Mouse (Mus musculus) A20 (cell line): ENCODE measurements around the gene Ttc6.

Experiments used
- DNase-seq: peaks from one replicate; pipeline ENCODE4 v3.0.0-alpha.2; 2011; ENCODE audit warnings: low read depth, low spot score

Ttc6 gene

GRCm38 (mm10) chr12:57563909-57564308, at the start of gene Ttc6:
TSS of gene Ttc6 (plus strand) at chr12:57564113.
- no peak for DNase-seq

DNA sequence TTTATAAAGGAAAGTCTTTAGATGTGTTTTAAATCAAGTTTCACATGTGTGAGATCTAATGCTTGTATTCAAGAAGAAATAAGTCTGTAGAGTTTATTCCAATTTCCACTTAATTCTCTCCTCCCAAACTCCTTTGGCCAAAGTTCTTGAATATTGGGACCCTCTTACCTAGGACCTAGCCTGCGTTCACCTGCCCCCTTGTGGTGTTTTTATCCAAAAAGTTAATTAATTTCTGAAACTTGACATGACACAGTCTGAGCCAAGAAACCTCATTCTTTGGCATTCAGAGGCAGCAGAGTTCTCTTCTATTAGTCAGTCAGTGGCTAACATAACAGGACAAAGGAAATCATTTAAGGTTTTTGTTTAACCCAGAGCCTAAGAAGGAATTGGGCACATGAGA, 49.4 kb upstream of the Ttc6 start:
- DNase-seq: no peak

GRCm38 (mm10) chr12:57515702-57516377, 48.1 kb upstream of the Ttc6 start:
- DNase-seq: no peak

DNA sequence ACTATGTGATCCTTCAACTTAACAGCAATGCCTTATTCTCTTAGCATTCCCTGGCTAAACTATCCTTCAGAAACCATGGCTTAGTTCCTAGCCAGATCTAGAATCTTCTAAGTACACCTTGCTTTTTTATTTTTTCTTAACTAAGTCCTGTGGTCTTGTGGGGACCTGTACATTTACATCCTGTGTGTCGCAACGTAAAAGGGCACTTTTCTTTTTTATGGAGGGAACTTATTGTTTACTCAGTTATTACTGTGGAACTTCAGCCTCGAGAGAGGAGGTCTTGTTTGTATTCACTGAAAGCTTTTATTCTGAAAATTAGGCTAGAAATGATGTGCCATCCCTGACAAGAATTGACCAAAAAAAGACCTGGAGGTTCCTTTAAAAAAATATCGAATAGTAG, 35.6 kb upstream of the Ttc6 start:
- DNase-seq: no peak

DNA sequence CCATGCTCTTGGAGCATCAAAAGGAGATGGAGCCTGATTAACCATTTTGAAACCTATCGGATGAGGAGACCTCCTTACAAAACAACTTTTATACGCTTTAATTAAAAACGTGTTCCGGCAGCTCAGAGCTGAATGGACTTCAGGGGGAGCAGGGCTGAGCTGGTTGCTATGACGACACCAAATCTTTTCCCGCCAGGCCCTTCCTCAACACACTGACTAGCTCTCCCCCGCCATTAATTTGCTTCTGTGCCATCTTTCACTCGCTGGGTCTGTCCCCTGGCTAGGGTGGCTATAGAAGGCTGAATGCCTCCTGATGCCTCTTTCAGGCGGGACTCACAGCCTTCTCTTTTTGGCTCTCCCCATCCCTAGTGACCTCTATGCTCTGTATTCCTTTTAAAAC, 33.4 kb upstream of the Ttc6 start:
- no peak for DNase-seq

DNA sequence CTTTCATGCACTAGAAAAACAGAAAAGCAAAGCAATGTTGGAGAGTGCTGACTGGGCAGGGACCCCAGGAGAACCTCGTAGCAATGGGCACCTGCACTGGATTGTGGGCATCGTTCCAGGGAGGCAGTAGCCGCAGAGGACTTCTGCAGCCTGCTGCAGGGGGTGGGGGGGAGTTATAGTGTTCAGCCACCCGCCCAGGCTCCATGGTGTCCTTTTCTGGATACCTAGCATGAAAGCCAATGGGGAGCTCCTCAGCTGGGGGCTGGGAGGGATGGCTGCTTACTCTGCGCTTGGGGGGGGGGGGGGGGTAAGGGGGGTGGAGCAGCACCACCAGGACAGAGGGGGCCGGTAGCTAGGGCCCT, 29.4 kb upstream of the Ttc6 start:
- DNase-seq: no peak

DNA sequence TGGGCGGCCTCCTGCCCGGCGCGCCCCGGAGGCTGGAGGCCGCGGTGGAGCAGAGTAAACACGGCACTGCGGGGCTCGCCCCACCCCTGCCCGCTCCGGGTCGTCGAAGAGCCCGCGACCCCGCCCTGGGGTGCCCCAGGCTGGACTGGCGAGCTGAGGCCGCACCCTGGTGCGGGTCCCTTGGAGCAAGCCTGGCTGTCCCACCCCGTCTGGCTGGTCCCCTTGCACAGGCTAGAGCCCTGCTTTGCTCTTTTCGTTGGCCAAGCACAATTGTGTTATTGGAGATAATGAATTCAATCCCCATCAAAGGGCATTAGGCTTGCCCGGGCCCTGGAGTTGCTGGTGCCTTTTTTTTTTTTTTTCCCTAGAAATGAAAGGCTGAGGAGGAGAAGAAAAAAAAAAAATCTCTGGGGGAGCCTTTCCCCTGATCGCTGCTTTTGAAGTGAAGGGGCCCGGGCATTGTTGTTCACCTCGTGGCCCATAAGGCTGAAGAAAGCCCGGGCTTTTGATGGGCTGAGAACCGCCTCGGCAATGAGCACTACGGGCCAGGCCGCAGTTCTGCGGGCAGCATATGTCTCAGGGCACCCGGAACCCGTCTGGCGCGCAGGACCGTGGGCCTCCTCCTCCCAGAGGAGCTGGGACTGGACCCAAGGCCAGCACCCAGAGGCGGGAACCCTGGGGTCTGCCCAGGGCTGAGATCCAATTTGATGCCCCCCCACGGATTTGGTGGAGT, 28.9 kb upstream of the Ttc6 start:
- no peak for DNase-seq

DNA sequence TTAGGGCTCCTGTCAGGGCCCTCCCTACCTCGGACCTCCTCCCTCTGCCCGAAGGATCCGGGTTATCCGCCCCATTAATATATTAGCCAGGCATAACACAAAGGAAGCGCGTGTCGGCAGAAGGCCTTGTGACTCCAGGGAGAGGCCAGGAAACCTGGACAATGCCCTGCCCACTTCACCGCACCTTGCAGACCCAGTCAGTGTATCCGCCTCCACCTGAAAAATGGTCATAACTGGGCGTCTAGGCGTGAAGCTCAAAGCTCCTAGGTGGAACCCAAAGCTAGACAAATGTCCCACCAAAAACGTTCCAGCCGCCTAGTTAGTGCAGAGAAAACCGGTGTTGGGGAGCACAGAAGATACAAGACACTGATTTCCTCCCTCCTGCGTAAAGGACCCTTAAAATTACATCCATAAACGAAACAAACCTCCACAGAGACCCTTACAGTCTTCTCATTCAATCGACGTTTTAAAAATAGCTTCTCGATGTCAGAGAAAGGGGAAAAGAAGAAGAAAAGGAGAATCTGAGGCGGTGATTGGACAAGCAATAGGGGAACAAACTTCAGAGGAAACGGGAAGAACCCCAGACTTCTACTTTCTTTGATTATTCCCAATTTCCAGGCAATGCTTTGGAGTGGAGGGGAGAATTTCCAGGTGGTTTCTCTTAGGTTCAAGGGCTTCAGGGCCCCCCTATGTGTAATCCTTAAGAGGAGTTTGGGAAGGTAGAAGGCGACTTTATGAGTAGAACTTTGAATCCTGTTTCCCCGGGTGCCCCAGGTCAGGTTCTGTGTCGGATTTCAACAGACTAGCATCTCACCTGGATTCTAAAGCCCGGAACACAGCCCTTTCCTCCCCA, 27.6 kb upstream of the Ttc6 start:
- no peak for DNase-seq

- no peak for DNase-seq
Measured at GRCm38 (mm10) chr12:57536909-57537670, 26.8 kb upstream of the Ttc6 start.

- peak; percentile 63 for DNase-seq
Measured at GRCm38 (mm10) chr12:57537791-57538587, 25.9 kb upstream of the Ttc6 start.

- DNase-seq: peak; percentile 71
Measured at GRCm38 (mm10) chr12:57538588-57539550, 25.0 kb upstream of the Ttc6 start.

DNA sequence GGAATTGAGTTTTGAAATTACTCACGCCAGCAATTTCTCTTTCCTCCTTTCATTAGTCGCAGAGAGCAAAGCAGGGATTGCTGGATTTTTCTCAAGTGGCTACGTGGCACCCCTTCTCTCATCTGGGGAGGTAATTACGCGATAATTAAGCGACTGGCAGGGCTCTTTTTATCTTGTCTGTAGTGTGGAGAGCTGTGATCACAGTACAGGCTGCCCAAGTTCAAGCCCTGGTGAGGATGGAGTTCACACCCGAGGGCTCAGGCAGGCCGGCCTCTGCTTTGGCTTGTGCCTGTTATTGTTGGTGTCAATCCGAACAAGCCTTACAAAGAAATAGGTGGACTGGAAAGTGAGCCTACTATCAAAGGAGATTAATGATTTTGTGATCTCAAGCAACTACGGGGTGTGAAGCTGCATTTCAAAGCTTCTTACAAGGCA, 24.3 kb upstream of the Ttc6 start:
- DNase-seq: peak; percentile 55

GRCm38 (mm10) chr12:57541118-57541517, 22.8 kb upstream of the Ttc6 start:
- DNase-seq: no peak

DNA sequence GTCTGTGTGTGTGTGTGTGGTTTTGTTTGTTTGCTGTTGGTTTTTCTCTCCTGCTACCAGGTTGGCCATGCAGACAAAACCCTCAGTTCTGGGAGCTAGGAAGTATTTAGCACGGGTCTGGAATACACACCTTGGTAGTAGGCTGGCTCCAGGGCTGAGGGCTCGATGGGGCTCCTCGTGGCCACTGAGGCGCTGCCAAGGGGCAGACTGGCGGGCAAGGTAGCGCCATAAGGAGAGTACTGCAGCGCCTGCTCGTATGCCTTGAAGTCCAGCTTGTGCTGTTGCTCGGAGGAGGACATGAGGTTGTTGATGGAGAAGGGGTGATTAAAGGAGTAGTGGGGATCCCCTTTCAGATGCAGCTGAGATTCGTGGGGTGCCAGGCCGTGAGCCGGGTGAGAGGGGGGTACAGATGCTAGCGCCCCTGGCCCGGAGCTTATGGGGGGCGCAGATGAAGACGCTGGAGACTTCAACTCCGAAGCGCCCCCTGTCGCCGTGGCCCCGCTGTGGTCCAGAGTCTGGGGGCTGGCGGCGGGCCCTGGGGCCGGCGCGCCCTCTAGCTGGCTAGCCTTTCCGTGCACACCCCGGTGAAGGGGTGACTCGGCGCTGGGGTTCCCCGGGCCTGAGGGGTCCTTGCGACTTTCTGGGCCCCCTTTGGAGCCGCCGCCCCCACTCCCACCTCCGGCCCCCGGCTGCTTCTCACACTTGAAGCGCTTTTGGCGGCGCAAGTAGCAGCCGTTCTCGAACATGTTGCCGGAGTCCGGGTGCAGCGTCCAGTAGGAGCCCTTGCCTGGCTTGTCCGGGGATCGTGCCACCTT, 21.8 kb upstream of the Ttc6 start:
- no peak for DNase-seq

DNA sequence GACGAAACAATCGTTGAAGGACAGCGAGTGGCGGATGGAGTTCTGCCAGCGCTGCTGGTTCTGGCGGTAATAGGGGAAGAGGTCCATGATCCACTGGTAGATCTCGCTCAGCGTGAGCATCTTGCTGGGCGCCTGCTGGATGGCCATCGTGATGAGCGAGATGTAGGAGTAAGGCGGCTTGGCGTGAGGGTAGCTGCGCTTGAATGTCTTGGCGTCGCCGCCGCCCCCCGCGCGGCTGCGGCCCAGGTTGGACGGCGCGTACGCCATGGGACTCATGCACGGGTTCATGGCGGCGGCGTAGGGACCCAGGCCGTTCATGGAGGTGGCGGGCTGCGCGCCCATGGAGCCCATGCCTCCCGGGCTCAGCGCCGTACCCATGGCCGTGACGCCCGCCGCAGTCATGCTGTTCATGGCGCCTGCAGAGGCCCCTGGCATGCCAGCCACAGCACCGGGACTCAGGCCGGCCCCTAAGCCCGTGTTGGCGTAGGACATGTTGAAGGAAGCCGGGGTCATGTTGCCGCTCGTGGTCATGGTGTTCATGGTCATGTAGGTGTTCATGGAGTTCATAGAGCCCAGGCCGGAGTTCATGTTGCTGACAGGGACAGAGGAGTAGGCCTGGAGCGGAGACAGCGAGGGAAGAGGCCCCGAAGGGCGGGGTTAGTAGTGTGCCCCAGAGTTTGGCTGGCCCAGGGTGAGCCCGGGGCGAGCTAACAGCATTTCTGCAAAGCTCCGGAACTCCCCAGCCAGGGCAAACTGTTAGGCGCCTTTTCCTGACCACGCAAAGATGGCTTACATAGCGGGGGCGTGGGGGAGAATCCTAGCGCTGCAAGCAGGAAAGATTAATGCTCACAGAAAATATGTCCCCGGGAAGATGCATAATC, 20.9 kb upstream of the Ttc6 start:
- no peak for DNase-seq

GRCm38 (mm10) chr12:57543627-57543991, 20.3 kb upstream of the Ttc6 start:
- DNase-seq: no peak

DNA sequence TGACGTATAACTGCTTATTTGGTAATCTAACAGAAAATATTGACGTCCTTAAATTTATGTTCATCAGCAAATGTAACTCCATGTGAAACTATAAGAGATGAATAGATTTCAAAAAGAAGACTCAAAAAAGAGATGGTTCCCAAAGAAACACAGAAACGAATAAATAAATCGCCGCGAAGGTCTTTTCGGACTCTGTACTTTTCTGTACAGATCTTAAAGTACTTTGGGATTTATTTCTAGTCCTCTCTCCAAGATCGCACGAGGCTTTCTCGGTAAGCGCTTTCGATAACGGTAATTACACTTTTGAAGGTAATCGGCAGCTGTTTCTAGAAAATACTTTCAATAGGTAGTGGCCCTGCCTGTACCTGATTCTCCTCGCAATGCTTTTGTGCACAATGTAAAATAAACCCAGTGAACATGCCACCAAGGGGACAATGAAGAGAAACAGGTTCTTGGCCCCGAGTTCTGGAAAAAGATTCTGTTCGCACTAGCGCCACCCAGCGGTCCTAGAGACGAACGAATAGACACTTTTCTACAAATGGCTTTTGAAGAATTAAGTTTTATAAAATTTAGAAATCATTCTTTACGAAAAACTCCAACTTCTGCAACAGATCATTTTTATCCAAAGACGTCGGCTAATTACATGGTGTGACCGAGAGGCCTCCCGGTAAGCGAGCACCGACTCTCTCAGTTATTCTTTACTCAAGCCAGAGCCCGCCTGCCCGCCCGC, 19.1 kb upstream of the Ttc6 start:
- DNase-seq: peak; percentile 76
